Mouse (Mus musculus) hindbrain, embryonic 10.5 days (tissue): ENCODE measurements at regions not wholly inside any gene's neighbourhood (a gene's known extent, or its start where the extent isn't known, plus 50 kb on each side); places are given as distances from the start of the nearest gene placed in this dataset.

Source experiments
- DNase-seq: peaks from one replicate; pipeline ENCODE4 v3.0.0-alpha.2; 2017; ENCODE audit warnings: low spot score
- H3K27ac ChIP-seq: fragments of 300-500 bp; sonication (generic); 2 replicates; pipeline ENCODE4 v1.5.1; 2016; ENCODE audit warnings: mild to moderate bottlenecking, moderate library complexity
- H3K27me3 ChIP-seq: fragments of 300-500 bp; sonication (generic); 2 replicates; pipeline ENCODE4 v1.6.1; 2016; ENCODE audit warnings: mild to moderate bottlenecking; ENCODE audit not compliant: poor library complexity, insufficient read depth, severe bottlenecking
- H3K36me3 ChIP-seq: fragments of 300-500 bp; sonication (generic); 2 replicates; pipeline ENCODE4 v1.6.1; 2016; ENCODE audit warnings: mild to moderate bottlenecking, moderate library complexity
- H3K4me1 ChIP-seq: fragments of 300-500 bp; sonication (generic); replicated peaks from 2 replicates; pipeline ENCODE4 v1.6.1; 2016; ENCODE audit warnings: mild to moderate bottlenecking
- H3K4me3 ChIP-seq: fragments of 300-500 bp; sonication (generic); 2 replicates; pipeline ENCODE4 v1.5.1; 2016; ENCODE audit warnings: mild to moderate bottlenecking, moderate library complexity
- H3K9me3 ChIP-seq: fragments of 300-500 bp; sonication (generic); 2 replicates; pipeline ENCODE4 v1.6.1; 2016; ENCODE audit warnings: mild to moderate bottlenecking, moderate library complexity
- WGBS: fragments of 180-500 bp; shearing (Covaris S2); methylation state at CpG from one replicate; pipeline ENCODE4 v1.1.7; 2016; 5-methylcytosine and 5-hydroxymethylcytosine counted together

GRCm38 (mm10) chr6:51212216-51212615 is 220.3 kb upstream of the Nfe2l3 start:
- Histone ChIP-seq H3K36me3 (no peaks in the 10 kb centered on the region), H3K4me3 (no peak overlapping the region), H3K4me1 (peaks cover 32% of the 10 kb centered on the region), H3K9me3 (no peaks in the 10 kb centered on the region), H3K27me3 (peaks cover 11% of the 10 kb centered on the region), H3K27ac (no peak overlapping the region)
- DNase-seq: no peak
- WGBS: 88% methylated on average over 8 of the region's 8 CpGs

- H3K27me3 ChIP-seq: no peaks in the 10 kb centered on the region
- peaks cover 24% of the 10 kb centered on the region for H3K4me1 ChIP-seq
- no peaks in the 10 kb centered on the region for H3K36me3 ChIP-seq
- H3K4me3 ChIP-seq: no peak overlapping the region
- H3K9me3 ChIP-seq: no peaks in the 10 kb centered on the region
- peak overlapping the region; percentile 70 for H3K27ac ChIP-seq
- DNase-seq: no peak
- WGBS: 86% methylated on average over 10 of the region's 10 CpGs
Measured at GRCm38 (mm10) chr6:51215371-51215770, 217.1 kb upstream of the Nfe2l3 start.

- peak overlapping the region; percentile 56; the same call in 1 of the 2 replicates for H3K27ac ChIP-seq
- H3K4me1 ChIP-seq: peaks cover 22% of the 10 kb centered on the region
- H3K36me3 ChIP-seq: no peaks in the 10 kb centered on the region
- peak; percentile 36 for DNase-seq
- H3K9me3 ChIP-seq: no peaks in the 10 kb centered on the region
- WGBS: 53% methylated on average over 8 of the region's 8 CpGs
- H3K4me3 ChIP-seq: no peak overlapping the region
- H3K27me3 ChIP-seq: no peaks in the 10 kb centered on the region
Measured at GRCm38 (mm10) chr6:51216472-51216871, 216.0 kb upstream of the Nfe2l3 start.

GRCm38 (mm10) chr6:51219691-51220090 is 212.8 kb upstream of the Nfe2l3 start:
- Histone ChIP-seq H3K4me1 (peaks cover 27% of the 10 kb centered on the region), H3K27ac (no peak overlapping the region), H3K36me3 (no peaks in the 10 kb centered on the region), H3K27me3 (no peaks in the 10 kb centered on the region), H3K9me3 (no peaks in the 10 kb centered on the region), H3K4me3 (no peak overlapping the region)
- 81% methylated on average over 12 of the region's 12 CpGs for WGBS
- no peak for DNase-seq

- 64% methylated on average over 4 of the region's 4 CpGs for WGBS
- H3K27ac ChIP-seq: no peak overlapping the region
- no peak overlapping the region for H3K4me3 ChIP-seq
- H3K9me3 ChIP-seq: no peaks in the 10 kb centered on the region
- no peak for DNase-seq
- peaks cover 22% of the 10 kb centered on the region for H3K4me1 ChIP-seq
- no peaks in the 10 kb centered on the region for H3K36me3 ChIP-seq
- no peaks in the 10 kb centered on the region for H3K27me3 ChIP-seq
Measured at GRCm38 (mm10) chr6:51220778-51221177, 211.7 kb upstream of the Nfe2l3 start.

GRCm38 (mm10) chr6:51236077-51236740 is 196.3 kb upstream of the Nfe2l3 start:
- no peak overlapping the region for H3K4me3 ChIP-seq
- no peaks in the 10 kb centered on the region for H3K9me3 ChIP-seq
- no peaks in the 10 kb centered on the region for H3K27me3 ChIP-seq
- WGBS: 94% methylated on average over 11 of the region's 11 CpGs
- no peak for DNase-seq
- no peaks in the 10 kb centered on the region for H3K4me1 ChIP-seq
- H3K36me3 ChIP-seq: no peaks in the 10 kb centered on the region
- no peak overlapping the region for H3K27ac ChIP-seq

GRCm38 (mm10) chr6:51240039-51240438 is 192.4 kb upstream of the Nfe2l3 start:
- Histone ChIP-seq H3K27me3 (no peaks in the 10 kb centered on the region), H3K27ac (no peak overlapping the region), H3K4me3 (no peak overlapping the region), H3K4me1 (no peaks in the 10 kb centered on the region), H3K36me3 (no peaks in the 10 kb centered on the region), H3K9me3 (peaks cover 3% of the 10 kb centered on the region; the same call in 1 of the 2 replicates)
- WGBS: 87% methylated on average over 3 of the region's 3 CpGs
- no peak for DNase-seq

GRCm38 (mm10) chr6:51250233-51250632 is 182.2 kb upstream of the Nfe2l3 start:
- Histone ChIP-seq H3K27ac (no peak overlapping the region), H3K36me3 (no peaks in the 10 kb centered on the region), H3K9me3 (no peaks in the 10 kb centered on the region), H3K27me3 (no peaks in the 10 kb centered on the region), H3K4me1 (no peaks in the 10 kb centered on the region), H3K4me3 (no peak overlapping the region)
- no peak for DNase-seq

- Histone ChIP-seq H3K27me3 (no peaks in the 10 kb centered on the region), H3K36me3 (no peaks in the 10 kb centered on the region), H3K4me3 (no peak overlapping the region), H3K9me3 (no peaks in the 10 kb centered on the region), H3K4me1 (no peaks in the 10 kb centered on the region), H3K27ac (no peak overlapping the region)
- no peak for DNase-seq
- WGBS: 89% methylated on average over 2 of the region's 2 CpGs
Measured at GRCm38 (mm10) chr6:51251432-51251831, 181.0 kb upstream of the Nfe2l3 start.

- no peak overlapping the region for H3K27ac ChIP-seq
- no peak for DNase-seq
- no peak overlapping the region for H3K4me3 ChIP-seq
- H3K36me3 ChIP-seq: no peaks in the 10 kb centered on the region
- H3K4me1 ChIP-seq: no peaks in the 10 kb centered on the region
- WGBS: 86% methylated on average over 3 of the region's 3 CpGs
- no peaks in the 10 kb centered on the region for H3K9me3 ChIP-seq
- no peaks in the 10 kb centered on the region for H3K27me3 ChIP-seq
Measured at GRCm38 (mm10) chr6:51252721-51253120, 179.7 kb upstream of the Nfe2l3 start.

- no peaks in the 10 kb centered on the region for H3K36me3 ChIP-seq
- no peaks in the 10 kb centered on the region for H3K4me1 ChIP-seq
- peaks cover 8% of the 10 kb centered on the region; the same call in 1 of the 2 replicates for H3K9me3 ChIP-seq
- H3K27me3 ChIP-seq: no peaks in the 10 kb centered on the region
- H3K4me3 ChIP-seq: no peak overlapping the region
- DNase-seq: no peak
- WGBS: 76% methylated on average over 4 of the region's 4 CpGs
- no peak overlapping the region for H3K27ac ChIP-seq
Measured at GRCm38 (mm10) chr6:51256631-51257030, 175.8 kb upstream of the Nfe2l3 start.

GRCm38 (mm10) chr6:51257524-51257923 is 174.9 kb upstream of the Nfe2l3 start:
- 90% methylated on average over 6 of the region's 6 CpGs for WGBS

GRCm38 (mm10) chr6:51258304-51258703 is 174.2 kb upstream of the Nfe2l3 start:
- Histone ChIP-seq H3K4me3 (no peak overlapping the region), H3K27ac (no peak overlapping the region), H3K4me1 (no peaks in the 10 kb centered on the region), H3K9me3 (peaks cover 8% of the 10 kb centered on the region; the same call in 1 of the 2 replicates), H3K36me3 (no peaks in the 10 kb centered on the region), H3K27me3 (no peaks in the 10 kb centered on the region)
- 87% methylated on average over 2 of the region's 2 CpGs for WGBS
- no peak for DNase-seq

More at GRCm38 (mm10) chr6:51257524-51257923, 174.9 kb upstream of the Nfe2l3 start:
- no peak for DNase-seq
- no peak overlapping the region for H3K27ac ChIP-seq
- H3K4me3 ChIP-seq: no peak overlapping the region
- no peaks in the 10 kb centered on the region for H3K27me3 ChIP-seq
- H3K36me3 ChIP-seq: no peaks in the 10 kb centered on the region
- H3K4me1 ChIP-seq: no peaks in the 10 kb centered on the region
- H3K9me3 ChIP-seq: peaks cover 8% of the 10 kb centered on the region; the same call in 1 of the 2 replicates

GRCm38 (mm10) chr6:51263595-51263994 is 168.9 kb upstream of the Nfe2l3 start:
- peaks cover 8% of the 10 kb centered on the region; the same call in 1 of the 2 replicates for H3K9me3 ChIP-seq
- H3K27ac ChIP-seq: no peak overlapping the region
- peaks cover 2% of the 10 kb centered on the region; the same call in 1 of the 2 replicates for H3K27me3 ChIP-seq
- no peak for DNase-seq
- H3K4me3 ChIP-seq: no peak overlapping the region
- 85% methylated on average over 4 of the region's 4 CpGs for WGBS
- H3K4me1 ChIP-seq: no peaks in the 10 kb centered on the region
- no peaks in the 10 kb centered on the region for H3K36me3 ChIP-seq
